Mouse (Mus musculus): ENCODE results near the gene Pcgf2.
"Not testable (repeated sequence)": the region's sequence is repeated elsewhere in the genome, so short reads cannot be mapped to it uniquely, and the experiment has no call there.

Gene Pcgf2

GRCm38 (mm10) chr11:97717369-97718280, 17.3 kb upstream of the Pcgf2 start:
- no peak for DNase-seq (ENCODE audit: extremely low read depth, insufficient read length, low spot score)

DNA sequence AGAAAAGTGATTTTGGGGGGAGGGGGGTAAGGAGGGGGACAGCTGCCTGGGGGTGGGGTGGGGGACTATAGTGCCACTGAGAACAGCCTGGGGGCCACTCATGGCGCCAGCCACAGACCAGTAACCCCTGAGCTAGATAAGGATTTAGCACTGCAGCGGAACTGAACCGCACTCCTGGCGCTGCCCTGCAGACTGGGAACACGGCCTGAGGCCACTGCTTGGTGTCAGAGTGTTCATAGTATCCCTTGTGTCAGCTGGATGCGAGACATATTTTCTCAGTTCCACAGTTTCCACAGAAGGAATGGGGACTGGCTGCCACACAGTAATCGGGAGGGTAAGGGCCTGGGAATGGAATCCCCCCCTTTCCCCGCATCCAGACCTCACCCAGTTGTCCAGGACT, 15.7 kb upstream of the Pcgf2 start:
- no peak for DNase-seq (ENCODE audit: extremely low read depth, insufficient read length, low spot score)

- DNase-seq (ENCODE audit: extremely low read depth, insufficient read length, low spot score) = no peak
These were observed 14.8 kb upstream of the Pcgf2 start for GRCm38 (mm10) chr11:97714784-97715760.

DNA sequence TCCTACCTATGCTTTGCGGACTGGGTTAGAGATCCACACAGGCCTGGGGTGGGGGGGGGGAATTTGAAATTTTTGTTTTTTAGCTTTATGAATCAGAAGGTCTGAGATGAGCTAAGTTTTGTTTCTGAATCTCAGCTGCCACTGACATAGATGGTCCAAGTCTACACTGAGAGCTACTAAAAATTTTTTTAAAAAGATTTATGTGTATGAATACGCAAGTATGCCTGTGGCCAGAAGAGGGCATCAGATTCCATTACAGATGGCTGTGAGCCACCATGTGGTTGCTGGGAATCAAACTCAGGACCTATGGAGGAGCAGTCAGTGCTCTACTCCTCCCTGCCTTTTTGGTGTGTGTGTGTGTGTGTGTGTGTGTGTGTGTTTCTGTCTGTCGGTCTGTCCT, 14.1 kb upstream of the Pcgf2 start:
- no peak for DNase-seq (ENCODE audit: extremely low read depth, insufficient read length, low spot score)

DNA sequence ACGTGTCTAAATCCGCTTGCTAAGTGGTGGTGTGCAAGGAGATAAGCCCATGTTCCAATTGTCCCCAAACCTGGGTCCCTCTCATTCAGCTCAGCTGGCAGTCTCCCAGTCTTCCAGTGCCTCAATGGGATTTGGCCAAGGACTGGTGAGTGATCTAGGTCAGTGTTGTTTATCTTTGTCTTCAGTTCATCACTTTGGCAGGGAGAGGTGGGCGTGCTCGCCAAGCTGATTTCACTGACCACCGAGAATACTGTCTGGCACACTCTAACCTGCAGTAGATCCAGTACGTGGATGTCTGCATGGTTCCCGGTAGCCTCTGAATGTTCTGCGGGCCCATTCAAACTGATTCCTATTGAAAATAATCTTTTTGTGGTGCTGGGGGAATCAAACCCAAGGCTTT, 13.6 kb upstream of the Pcgf2 start:
- no peak for DNase-seq (ENCODE audit: extremely low read depth, insufficient read length, low spot score)

DNA sequence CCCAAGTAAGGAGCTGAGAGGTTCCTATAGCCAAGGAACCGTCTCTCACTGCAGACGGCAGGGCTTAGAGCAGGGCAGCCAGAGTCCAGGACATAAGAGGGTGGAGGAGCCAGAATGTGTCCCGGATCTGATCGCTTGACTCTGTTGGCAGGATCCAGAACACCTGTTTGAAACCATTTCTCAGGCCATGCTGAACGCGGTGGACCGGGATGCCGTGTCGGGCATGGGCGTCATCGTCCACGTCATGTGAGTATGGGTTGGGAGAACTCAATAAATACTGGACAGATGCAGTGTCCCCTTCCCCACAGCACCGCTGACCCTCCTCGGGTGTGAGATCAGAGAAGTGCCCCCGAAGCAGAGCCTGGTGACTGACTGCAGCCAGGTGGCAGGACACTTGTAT, 12.0 kb upstream of the Pcgf2 start:
- no peak for DNase-seq (ENCODE audit: extremely low read depth, insufficient read length, low spot score)

- no peak for DNase-seq (ENCODE audit: extremely low read depth, insufficient read length, low spot score)
These were observed 11.1 kb upstream of the Pcgf2 start for GRCm38 (mm10) chr11:97711200-97711900.

- DNase-seq (ENCODE audit: extremely low read depth, insufficient read length, low spot score) = not testable (repeated sequence)
These were observed 9.8 kb upstream of the Pcgf2 start for GRCm38 (mm10) chr11:97710067-97710466.

GRCm38 (mm10) chr11:97703039-97703826, 2.9 kb upstream of the Pcgf2 start, which contains the start of gene Psmb3:
Gene Psmb3, plus strand, starts transcription at chr11:97703399.
- peak; percentile 99 for DNase-seq (ENCODE audit: extremely low read depth, insufficient read length, low spot score)

GRCm38 (mm10) chr11:97702393-97702745, 2.1 kb upstream of the Pcgf2 start:
- DNase-seq (ENCODE audit: extremely low read depth, insufficient read length, low spot score) = peak; percentile 87

- DNase-seq (ENCODE audit: extremely low read depth, insufficient read length, low spot score) = no peak
These were observed 1.5 kb upstream of the Pcgf2 start for GRCm38 (mm10) chr11:97701581-97702392.

DNA sequence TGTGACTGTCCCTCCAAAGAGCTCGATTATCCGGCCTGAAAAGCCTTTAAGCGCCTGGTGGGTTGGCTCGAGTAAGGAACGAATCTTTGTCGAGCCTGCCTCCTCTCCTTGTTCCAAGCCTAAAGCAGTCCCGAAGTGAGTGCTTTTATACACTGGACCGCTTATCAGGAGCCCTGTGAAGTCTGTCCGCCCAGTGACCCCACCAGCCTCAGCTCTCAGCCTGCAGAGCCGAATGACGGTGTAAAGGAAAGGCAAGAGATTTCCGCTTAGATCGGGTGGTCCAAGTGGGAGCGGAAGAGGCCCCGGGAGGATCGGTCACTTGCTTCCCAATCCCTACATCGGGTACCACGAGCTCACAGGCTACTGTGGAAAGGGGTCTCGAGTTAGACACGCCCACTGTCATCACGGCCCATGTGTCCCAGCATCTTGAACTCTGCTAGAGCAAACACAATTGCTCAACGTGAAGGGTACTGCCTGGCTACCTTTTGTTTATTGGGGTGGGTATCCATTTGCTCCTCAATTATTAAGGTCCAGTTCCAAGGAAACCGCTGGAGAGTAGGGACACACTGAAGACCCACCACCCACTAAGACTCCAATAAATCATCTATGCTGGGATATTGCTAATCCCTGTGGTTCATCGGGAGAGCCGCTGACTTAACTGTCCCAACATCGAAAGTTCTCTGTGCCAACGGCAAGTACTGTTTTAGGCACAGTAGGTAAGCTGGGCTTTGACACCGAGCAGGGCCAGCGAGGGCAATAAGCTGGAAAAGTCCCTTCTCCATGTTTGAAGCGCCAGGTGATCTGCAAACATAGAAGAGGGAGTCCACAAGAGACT, 666 bp upstream of the Pcgf2 start:
- DNase-seq (ENCODE audit: extremely low read depth, insufficient read length, low spot score) = no peak

- DNase-seq (ENCODE audit: extremely low read depth, insufficient read length, low spot score) = no peak
These were observed 683 bp downstream of the Pcgf2 start for GRCm38 (mm10) chr11:97699626-97700002.

DNA sequence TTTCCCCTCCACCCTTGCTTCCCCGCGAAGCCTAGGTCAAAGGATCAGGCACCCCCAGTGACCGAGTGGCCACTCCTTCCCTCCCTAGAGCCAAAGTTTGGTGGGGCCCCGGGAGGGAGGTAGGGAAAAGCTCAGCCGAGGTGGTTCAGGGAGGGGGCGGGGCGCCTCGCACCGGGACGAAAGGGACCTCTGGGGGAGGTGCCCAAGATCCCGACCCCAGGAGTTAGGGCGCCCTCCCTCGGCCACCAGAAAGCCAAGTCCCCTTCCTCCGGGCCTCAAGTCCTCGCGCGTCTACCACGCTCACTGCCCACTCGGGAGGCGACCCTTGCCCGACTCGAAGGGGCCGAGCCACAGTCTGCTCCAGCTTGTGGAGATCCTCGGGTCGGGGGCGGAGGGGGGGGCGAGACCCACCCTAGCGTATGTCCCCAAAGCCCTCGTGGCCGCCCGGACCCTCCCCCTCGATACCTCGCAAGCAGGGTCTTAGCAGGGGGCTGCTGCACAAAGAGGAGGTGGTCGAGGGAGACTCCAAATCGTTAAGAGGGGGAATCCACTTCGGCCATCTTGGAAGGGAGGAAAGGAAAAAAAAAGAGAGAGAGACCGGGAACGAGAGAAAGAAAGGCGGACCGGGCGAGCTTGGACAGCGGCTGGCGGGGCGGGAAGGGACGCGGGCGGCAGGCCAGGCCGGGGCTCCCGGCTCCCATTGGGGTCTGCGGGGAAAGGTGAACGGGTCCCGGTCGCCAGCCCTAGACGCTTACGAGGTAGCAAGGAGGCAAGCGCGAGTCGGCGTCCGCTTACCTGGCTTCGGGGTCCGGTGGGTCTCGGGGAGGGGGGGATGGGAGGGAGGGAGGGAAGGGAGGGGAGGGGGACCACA, 1.3 kb downstream of the Pcgf2 start:
- DNase-seq (ENCODE audit: extremely low read depth, insufficient read length, low spot score) = peak; percentile 80

GRCm38 (mm10) chr11:97697891-97698529, 2.3 kb downstream of the Pcgf2 start:
- DNase-seq (ENCODE audit: extremely low read depth, insufficient read length, low spot score) = no peak

DNA sequence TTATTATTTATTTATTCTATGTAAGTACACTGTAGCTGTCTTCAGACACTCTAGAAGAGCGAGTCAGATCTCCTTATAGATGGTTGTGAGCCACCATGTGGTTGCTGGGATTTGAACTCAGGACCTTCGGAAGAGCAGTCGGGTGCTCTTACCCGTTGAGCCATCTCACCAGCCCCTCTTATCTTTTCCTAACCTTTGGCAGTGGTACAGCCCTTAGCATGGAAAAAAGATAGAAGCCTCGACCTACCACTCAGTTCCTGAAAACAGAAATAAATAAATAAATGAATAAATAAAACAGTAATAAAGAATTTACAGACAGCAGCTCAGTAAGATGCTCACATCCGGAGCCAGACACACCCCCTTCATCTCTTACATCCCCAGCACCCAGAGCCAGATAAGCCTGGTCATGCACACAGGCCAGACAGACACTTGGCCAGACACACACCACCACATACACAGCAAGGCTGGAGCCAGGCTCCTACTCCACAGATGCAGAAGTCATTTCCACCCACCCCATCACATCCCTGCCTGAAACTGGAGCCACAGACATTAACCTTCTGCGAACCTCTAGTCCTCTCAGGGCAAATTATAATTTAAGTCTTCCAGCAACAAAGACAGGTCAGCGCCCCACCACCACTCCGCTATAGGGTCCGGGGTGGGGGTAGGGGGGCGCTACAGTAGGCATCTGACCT, 3.0 kb downstream of the Pcgf2 start:
- no peak for DNase-seq (ENCODE audit: extremely low read depth, insufficient read length, low spot score)

Data from 3134 (cell line).